Comparison of ENCODE assay signal across 8 mouse cellular contexts in genomic region chr9:86464151-86465105, GRCm38 (mm10). TPM values are rescaled to one million over a fixed set of nuclear protein-coding genes. Genes with fewer than 3 reads are reported as not detected.
DNase-seq lines count a peak whose midpoint lies in the region; ATAC-seq lines count a peak whose summit lies in the region.

Gene Ube2cbp, minus strand, starts transcription at chr9:86464950.

- no peaks in the 10 kb centered on the region for H3K36me3 ChIP-seq in hindbrain, embryonic 13.5 days

- ATAC-seq in hindbrain, embryonic 13.5 days (ENCODE audit: low FRiP score): peak; percentile 82

- H3K27ac ChIP-seq in hindbrain, embryonic 13.5 days: peak within 1 kb of the TSS; percentile 88

- H3K4me1 ChIP-seq in hindbrain, embryonic 13.5 days (replicated peaks): peaks cover 28% of the 10 kb centered on the region

- WGBS in hindbrain, embryonic 13.5 days: 2% methylated on average over 70 of the region's 70 CpGs

- no peaks in the 10 kb centered on the region for H3K9me3 ChIP-seq in hindbrain, embryonic 13.5 days

- H3K4me3 ChIP-seq in hindbrain, embryonic 13.5 days: peak within 1 kb of the TSS; percentile 65

- H3K27me3 ChIP-seq in hindbrain, embryonic 13.5 days: 0 out of 2 replicates have a peak, but pooled peaks cover 10% of the 10 kb centered on the region

- DNase-seq in R1 (ENCODE audit: low read depth, low spot score): peak; percentile 87
- DNase-seq in cerebellum, postnatal 14 days: peak; percentile 95 to 97
- DNase-seq in frontal cortex, postnatal 14 days (ENCODE audit: low spot score in 2 of 2): peak; percentile 73 to 82
- DNase-seq in layer of hippocampus, postnatal 25 days (ENCODE audit: extremely low spot score in 1 of 2, low spot score in 1 of 2): peak; percentile 81 to 85
- DNase-seq in lung, postnatal 14 days: peak; percentile 87
- peak; percentile 87 for DNase-seq in ovary, postnatal 36 days (ENCODE audit: low spot score)
- DNase-seq in thymus, postnatal 14 days: peak; percentile 87

- H3K4me2 ChIP-seq in hindbrain, embryonic 13.5 days: peak within 1 kb of the TSS; percentile 55

- H3K9ac ChIP-seq in hindbrain, embryonic 13.5 days: peak within 1 kb of the TSS; percentile 85

RNA-seq across cellular contexts. Expression of gene Ube2cbp, which starts in this region (rescaled TPM):
- 9.2 and 9.7 TPM in 2 replicates for polyA plus RNA-seq in hindbrain, embryonic 13.5 days (2015; fragmentation: Nextera tagmentation; extraction: Ambion mirVana)
- 1 to 10 TPM; 3.7 TPM for total RNA-seq in layer of hippocampus, postnatal 25 days (2021)

Comparison
In these comparisons a context has a peak if more than half of its experiments do, and no peak if none do; other contexts are left out.
1. Peak in every context shown above with its lines: DNase-seq, ATAC-seq, H3K4me3 ChIP-seq and H3K27ac ChIP-seq.